Mouse (Mus musculus): Measurements from ENCODE around the gene Ndufaf8. TPM values are rescaled to one million over a fixed set of nuclear protein-coding genes. Genes with fewer than 3 reads are reported as not detected.

The Ndufaf8 gene
- polyA plus RNA-seq (2015; fragmentation: Nextera tagmentation; extraction: Ambion mirVana): 49.7 and 56.9 TPM in 2 replicates

DNA sequence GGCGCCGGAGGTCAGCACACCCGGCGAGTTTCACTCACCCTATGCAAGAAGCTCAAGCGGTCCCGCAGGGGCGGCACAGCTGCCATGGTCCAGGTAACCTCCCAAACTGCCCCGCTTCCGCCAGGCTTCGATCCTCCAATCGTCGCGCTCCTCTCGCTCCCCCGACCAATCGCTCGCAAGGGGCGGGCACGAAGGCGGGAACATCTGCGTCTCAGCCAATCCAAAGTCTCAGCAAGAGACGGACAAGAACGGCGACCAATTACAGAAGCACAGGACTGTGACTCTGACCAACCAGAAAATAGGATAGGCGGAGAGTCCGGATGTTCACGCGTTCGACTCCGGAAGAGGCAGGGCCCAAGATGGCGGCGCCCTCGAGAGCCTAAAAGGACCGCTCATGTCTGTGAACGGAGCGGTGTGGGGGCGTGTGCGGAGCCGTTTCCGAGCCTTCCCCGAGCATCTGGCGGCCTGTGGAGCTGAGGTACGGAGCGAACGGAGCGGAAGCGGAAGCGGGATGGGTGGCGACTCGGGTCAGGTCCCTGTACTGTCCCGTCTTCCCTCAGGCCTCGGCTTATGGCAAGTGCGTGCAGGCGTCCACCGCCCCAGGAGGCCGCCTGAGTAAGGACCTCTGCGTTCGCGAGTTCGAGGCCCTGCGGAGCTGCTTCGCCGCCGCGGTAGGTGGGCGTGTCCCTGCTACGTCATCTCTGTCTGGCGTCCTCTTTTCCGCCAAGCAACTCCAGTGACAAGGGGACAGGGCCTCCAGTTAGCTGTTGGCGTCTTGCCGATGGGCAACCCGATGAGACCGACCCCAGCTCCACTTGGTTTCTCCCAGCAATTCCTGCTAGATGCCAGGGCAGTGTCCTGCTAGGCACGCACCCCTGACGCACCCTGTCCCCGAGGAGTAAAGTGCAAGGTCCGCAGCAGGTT, at the start of gene Ndufaf8, which contains the start of gene Tepsin:
Ndufaf8 (plus strand) TSS at position 341 of the 924 bp plus-strand sequence.
Tepsin (minus strand) TSS at position 144 of the 924 bp plus-strand sequence.
- ATAC-seq (replicated peaks): peak; percentile 98
- peak within 1 kb of the TSS; percentile 65 for H3K4me3 ChIP-seq
- peaks cover 27% of the 10 kb centered on the region for H3K36me3 ChIP-seq
- H3K9ac ChIP-seq (replicated peaks): peak within 1 kb of the TSS; percentile 72
- WGBS: under 1% methylated on average over 77 of the region's 77 CpGs
- H3K27me3 ChIP-seq: no peaks in the 10 kb centered on the region
- no peaks in the 10 kb centered on the region for H3K9me3 ChIP-seq
- peak within 1 kb of the TSS; percentile 95 for H3K27ac ChIP-seq (replicated peaks)
- H3K4me2 ChIP-seq (replicated peaks): peak within 1 kb of the TSS; percentile 93
- H3K4me1 ChIP-seq: peaks cover 22% of the 10 kb centered on the region

DNA sequence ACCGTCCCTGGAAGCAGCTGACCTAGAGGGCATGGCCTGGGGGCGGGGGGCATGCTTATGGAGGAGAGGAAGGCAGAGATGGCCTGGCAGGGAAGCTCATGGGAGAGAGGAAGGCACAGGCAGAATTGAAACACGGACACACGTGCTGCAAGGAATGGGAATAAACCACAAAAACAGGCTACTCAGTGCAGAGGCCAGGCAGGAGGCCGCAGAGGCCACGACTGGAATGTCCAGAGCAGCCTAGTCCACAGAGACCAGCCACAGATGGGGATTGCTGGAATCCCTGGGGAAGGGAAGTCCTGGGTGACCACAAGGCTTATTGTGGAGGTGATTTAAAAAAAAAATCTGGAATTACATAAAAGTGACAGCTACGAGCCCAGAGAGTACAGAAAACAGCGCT, 49.7 kb upstream of the Ndufaf8 start:
- H3K27me3 ChIP-seq: no peaks in the 10 kb centered on the region
- H3K27ac ChIP-seq (replicated peaks): no peak overlapping the region
- no peak overlapping the region for H3K4me3 ChIP-seq
- 88% methylated on average over 8 of the region's 8 CpGs for WGBS
- H3K4me2 ChIP-seq (replicated peaks): no peak overlapping the region
- H3K9ac ChIP-seq (replicated peaks): no peak overlapping the region
- H3K4me1 ChIP-seq: peaks cover 50% of the 10 kb centered on the region
- ATAC-seq (replicated peaks): no peak
- no peaks in the 10 kb centered on the region for H3K36me3 ChIP-seq
- no peaks in the 10 kb centered on the region for H3K9me3 ChIP-seq

DNA sequence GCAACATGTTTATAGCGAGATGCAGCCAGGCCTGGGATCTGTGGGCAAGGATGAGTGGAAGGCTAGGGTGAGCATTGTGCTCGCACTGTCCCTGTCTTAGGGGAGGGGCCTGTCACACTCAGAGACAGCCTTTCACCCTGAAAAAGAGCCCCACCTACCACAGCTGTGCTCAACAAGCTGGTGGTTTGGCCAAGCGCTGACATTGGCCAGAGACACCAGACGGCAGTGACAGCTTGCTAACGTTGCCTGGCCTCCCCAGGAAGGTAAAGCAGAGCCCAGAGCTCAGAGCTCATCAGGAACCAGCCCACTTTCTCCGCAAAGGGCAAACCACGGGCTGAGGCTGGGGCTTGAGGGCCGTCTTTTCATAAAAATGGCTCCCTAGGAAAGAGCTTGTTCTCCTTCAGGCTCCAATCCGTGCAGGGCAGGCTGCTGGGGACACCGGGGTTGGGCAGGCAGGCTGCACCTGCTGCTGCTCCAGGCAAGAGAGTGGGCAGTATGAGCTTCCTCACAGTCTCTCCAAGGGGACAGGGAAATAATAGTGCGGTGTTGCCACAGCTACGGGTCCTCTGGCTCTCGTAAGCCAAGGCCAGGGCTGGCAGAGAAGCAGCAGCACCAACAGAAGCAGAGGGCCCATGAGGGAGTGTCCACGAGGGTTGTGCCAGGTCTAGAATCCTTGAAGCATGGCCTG, 47.5 kb upstream of the Ndufaf8 start:
- H3K9ac ChIP-seq (replicated peaks): no peak overlapping the region
- no peaks in the 10 kb centered on the region for H3K36me3 ChIP-seq
- peaks cover 28% of the 10 kb centered on the region for H3K4me1 ChIP-seq
- H3K4me2 ChIP-seq (replicated peaks): no peak overlapping the region
- H3K9me3 ChIP-seq: no peaks in the 10 kb centered on the region
- WGBS: 42% methylated on average over 14 of the region's 14 CpGs
- H3K27me3 ChIP-seq: no peaks in the 10 kb centered on the region
- H3K4me3 ChIP-seq: no peak overlapping the region
- peak overlapping the region; percentile 16; the same call in 1 of the 2 replicates for H3K27ac ChIP-seq (replicated peaks)
- ATAC-seq (replicated peaks): no peak

DNA sequence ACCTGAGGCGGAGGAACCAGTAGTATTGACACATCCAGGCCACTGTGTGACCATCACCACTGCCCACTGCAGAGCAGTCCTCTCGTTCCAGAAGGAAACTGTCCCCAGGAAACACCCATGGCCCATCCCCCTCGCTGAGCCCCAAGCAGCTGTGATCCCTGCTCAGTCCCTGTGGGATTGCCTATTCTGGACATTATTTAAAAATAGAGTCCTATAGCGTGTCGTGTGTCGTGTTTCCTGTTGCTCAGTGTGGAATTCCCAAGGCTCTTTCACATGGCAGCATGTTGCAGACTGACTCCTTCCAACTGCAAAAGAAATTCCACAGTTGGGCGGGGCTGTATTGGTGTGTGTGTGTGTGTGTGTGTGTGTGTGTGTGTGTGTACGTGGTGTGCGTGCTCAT, 46.5 kb upstream of the Ndufaf8 start:
- H3K4me1 ChIP-seq: peaks cover 24% of the 10 kb centered on the region
- H3K4me2 ChIP-seq (replicated peaks): no peak overlapping the region
- H3K4me3 ChIP-seq: no peak overlapping the region
- H3K36me3 ChIP-seq: no peaks in the 10 kb centered on the region
- H3K9me3 ChIP-seq: no peaks in the 10 kb centered on the region
- 78% methylated on average over 9 of the region's 9 CpGs for WGBS
- H3K9ac ChIP-seq (replicated peaks): no peak overlapping the region
- H3K27me3 ChIP-seq: no peaks in the 10 kb centered on the region
- no peak overlapping the region for H3K27ac ChIP-seq (replicated peaks)
- no peak for ATAC-seq (replicated peaks)

DNA sequence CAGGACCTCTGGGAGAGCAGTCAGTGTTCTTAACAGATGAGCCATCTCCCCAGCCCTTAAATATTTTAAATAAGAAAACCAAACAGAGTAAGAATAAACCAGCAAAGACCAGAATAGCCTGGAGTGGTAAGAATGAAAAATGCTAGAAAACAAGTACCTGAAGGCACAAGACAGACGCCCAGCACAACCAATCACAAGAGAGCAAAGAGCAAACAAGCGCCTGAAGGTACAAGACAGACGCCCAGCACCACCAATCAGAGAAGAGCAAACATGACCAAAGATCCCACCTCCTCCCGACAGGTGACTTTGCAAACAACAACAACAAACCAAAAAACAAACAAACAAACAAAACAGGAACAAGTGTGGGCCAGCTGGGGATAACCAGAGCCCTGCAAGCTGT, 44.9 kb upstream of the Ndufaf8 start:
- no peak overlapping the region for H3K4me3 ChIP-seq
- ATAC-seq (replicated peaks): no peak
- no peaks in the 10 kb centered on the region for H3K9me3 ChIP-seq
- H3K27ac ChIP-seq (replicated peaks): no peak overlapping the region
- no peak overlapping the region for H3K9ac ChIP-seq (replicated peaks)
- 84% methylated on average over 4 of the region's 4 CpGs for WGBS
- H3K4me2 ChIP-seq (replicated peaks): no peak overlapping the region
- H3K4me1 ChIP-seq: 0 out of 2 replicates have a peak, but pooled peaks cover 8% of the 10 kb centered on the region
- H3K27me3 ChIP-seq: no peaks in the 10 kb centered on the region
- H3K36me3 ChIP-seq: no peaks in the 10 kb centered on the region

DNA sequence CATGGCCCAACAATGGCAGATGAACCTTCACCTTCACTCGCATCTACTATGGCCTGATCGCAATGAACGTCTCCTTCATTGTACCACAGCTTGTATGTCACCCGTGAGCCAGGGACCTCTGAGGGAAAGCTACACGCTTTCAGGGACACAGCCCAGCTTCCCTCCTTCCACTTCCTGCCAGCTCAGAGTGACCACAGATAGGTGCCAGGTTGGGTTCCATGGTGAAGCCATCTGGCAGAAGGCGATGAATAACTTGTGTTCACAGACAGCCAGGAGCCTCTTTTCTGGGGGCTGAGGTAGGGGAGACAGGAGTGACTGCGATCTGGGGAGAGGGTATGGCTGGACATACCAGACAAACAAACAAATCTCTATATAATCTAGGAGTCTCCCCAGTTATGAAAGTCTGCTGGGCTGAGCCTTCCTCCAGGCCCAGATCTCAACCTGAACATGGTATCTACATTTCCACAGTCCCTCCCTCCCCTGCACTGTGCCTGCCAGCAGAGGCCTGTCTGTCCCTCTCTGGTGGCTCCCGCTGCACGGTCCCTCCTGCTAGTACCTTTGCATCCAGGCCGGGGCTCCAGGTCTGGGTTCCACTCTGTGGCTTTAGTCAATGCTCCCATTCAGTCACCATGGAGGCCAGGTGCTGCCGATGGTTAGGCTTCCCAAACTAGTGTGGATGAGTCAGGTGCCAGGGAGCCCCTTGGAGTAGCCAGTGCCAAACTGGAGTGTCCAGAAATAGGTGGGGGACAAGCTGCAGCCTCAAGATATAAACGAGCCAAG, 42.6 kb upstream of the Ndufaf8 start:
- 0 out of 2 replicates have a peak, but pooled peaks cover 7% of the 10 kb centered on the region for H3K4me1 ChIP-seq
- ATAC-seq (replicated peaks): no peak
- no peak overlapping the region for H3K27ac ChIP-seq (replicated peaks)
- H3K4me3 ChIP-seq: no peak overlapping the region
- H3K36me3 ChIP-seq: no peaks in the 10 kb centered on the region
- H3K4me2 ChIP-seq (replicated peaks): no peak overlapping the region
- no peak overlapping the region for H3K9ac ChIP-seq (replicated peaks)
- 81% methylated on average over 12 of the region's 12 CpGs for WGBS
- H3K27me3 ChIP-seq: no peaks in the 10 kb centered on the region
- no peaks in the 10 kb centered on the region for H3K9me3 ChIP-seq

DNA sequence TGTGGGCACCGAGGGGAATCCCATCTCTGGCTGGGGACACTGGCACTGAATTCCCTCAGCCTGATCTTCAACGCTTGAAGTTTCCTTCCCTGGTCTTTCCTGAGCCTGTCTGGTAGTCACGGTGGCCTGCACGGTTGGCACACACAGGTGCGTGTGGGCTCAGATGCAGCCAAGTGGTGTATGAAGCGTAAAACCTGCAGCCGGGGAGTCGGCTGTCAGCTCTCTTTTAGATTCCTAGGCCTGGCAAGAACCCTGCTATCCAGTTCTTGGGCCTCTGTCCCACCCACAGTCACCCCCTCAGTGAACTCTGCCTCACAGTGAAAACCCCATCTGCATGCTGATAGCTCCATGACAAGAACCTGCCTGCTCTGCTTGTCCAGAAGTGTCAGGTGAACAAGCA, 38.1 kb upstream of the Ndufaf8 start:
- WGBS: 89% methylated on average over 8 of the region's 8 CpGs
- no peak overlapping the region for H3K4me2 ChIP-seq (replicated peaks)
- H3K9ac ChIP-seq (replicated peaks): no peak overlapping the region
- no peaks in the 10 kb centered on the region for H3K9me3 ChIP-seq
- H3K36me3 ChIP-seq: peaks cover 14% of the 10 kb centered on the region
- no peak for ATAC-seq (replicated peaks)
- H3K4me3 ChIP-seq: no peak overlapping the region
- no peak overlapping the region for H3K27ac ChIP-seq (replicated peaks)
- no peaks in the 10 kb centered on the region for H3K27me3 ChIP-seq
- H3K4me1 ChIP-seq: no peaks in the 10 kb centered on the region

DNA sequence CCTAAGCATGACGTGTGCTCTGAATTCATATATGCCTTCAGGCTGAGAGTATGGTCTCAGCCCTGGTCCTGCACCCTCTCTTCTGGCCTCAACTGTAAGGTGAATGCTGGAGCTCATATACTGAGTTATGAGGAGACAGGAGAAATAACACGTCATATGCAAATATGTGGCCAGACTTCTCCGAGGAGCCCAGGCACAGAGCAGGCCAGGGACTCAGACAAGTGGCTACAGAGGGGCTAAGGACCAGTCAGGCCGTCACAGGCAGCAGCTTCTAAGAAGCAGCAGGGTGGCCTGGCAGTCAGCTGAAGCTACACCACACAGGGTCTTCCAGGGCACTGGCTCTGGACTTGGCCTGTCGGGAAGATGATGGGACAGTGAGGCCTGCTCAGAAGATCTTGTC, 35.4 kb upstream of the Ndufaf8 start:
- Histone ChIP-seq H3K4me3 (no peak overlapping the region), H3K9ac (replicated peaks) (no peak overlapping the region), H3K9me3 (no peaks in the 10 kb centered on the region), H3K27ac (replicated peaks) (no peak overlapping the region), H3K36me3 (peaks cover 25% of the 10 kb centered on the region), H3K4me2 (replicated peaks) (no peak overlapping the region), H3K4me1 (no peaks in the 10 kb centered on the region), H3K27me3 (no peaks in the 10 kb centered on the region)
- 85% methylated on average over 5 of the region's 5 CpGs for WGBS
- no peak for ATAC-seq (replicated peaks)

DNA sequence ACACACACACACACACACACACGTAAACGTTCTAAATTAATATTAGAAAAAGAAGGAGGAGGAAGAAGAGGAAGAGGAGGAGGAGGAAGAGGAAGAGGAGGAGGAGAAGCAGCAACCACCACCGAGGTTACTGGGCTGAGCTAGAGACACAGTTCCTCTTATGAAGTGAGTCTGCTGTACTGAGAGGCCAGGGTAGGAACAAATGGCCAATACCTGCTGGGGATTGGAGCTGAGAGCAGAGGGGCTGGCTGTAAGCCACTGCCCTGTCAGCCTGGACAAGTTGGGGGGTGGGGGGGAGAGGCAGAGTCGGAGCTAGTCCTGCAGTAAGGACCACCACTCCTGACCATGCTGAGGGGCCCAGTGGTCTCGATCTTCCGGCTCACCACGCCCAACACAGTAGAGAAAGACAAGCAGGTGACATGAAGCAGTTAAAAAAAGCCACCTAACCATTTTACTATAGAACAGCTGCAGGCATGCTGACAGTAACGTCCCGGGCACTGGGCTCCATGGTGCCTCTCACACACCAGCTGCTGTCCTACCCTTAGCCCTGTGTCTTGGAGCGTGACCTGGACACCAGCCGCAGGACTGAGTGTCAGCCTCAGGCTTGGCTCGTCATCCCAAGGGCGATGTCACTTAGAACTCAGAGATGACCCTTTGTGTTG, 34.6 kb upstream of the Ndufaf8 start:
- H3K4me3 ChIP-seq: no peak overlapping the region
- no peak overlapping the region for H3K4me2 ChIP-seq (replicated peaks)
- no peaks in the 10 kb centered on the region for H3K4me1 ChIP-seq
- no peak for ATAC-seq (replicated peaks)
- WGBS: 89% methylated on average over 11 of the region's 13 CpGs
- H3K27me3 ChIP-seq: no peaks in the 10 kb centered on the region
- H3K36me3 ChIP-seq: peaks cover 27% of the 10 kb centered on the region
- H3K9ac ChIP-seq (replicated peaks): no peak overlapping the region
- H3K27ac ChIP-seq (replicated peaks): no peak overlapping the region
- H3K9me3 ChIP-seq: no peaks in the 10 kb centered on the region

DNA sequence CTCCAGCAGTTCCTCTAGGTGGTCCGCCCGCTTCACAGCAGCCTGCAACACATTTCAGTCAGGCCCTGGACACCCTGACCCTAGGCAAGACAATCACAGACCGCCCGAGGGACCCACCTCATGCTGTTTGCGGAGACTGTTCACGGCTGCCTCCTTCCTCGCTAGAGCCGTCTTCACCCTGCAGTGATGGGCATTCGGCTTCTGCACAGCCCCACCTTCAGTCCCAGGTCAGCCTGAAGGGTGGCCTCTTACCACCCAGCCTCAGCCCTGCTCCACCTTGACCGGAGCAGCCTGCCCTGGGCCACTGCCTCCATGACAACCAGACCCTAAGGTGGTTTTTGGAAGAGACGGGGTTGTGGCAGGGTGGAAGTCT, 34.1 kb upstream of the Ndufaf8 start:
- ATAC-seq (replicated peaks): no peak
- Histone ChIP-seq H3K27me3 (no peaks in the 10 kb centered on the region), H3K36me3 (peaks cover 32% of the 10 kb centered on the region), H3K9ac (replicated peaks) (no peak overlapping the region), H3K4me2 (replicated peaks) (no peak overlapping the region), H3K4me1 (no peaks in the 10 kb centered on the region), H3K4me3 (no peak overlapping the region), H3K27ac (replicated peaks) (no peak overlapping the region), H3K9me3 (no peaks in the 10 kb centered on the region)
- 90% methylated on average over 11 of the region's 11 CpGs for WGBS

DNA sequence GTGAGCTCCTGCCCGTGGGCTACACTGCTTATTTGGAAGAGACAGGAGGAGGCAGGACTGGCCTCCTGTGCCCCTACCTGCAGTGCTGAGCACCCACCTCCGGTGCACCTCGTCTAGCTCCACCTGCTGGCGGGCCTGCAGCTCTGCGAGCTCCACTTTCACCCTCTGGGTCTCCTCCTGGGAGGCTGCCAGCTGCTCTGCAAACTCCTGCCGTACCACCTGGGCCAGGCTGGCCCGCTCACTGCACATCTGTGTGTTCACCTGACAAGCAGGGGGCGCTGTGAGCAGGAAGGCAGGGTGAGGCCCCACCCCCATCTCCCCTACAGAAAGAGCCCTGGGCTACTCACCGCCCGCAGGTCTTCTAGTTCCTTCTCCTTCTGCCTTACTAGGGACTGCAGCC, 33.4 kb upstream of the Ndufaf8 start:
- Histone ChIP-seq H3K27me3 (no peaks in the 10 kb centered on the region), H3K27ac (replicated peaks) (no peak overlapping the region), H3K9ac (replicated peaks) (no peak overlapping the region), H3K9me3 (no peaks in the 10 kb centered on the region), H3K4me2 (replicated peaks) (no peak overlapping the region), H3K4me1 (no peaks in the 10 kb centered on the region), H3K36me3 (peaks cover 36% of the 10 kb centered on the region), H3K4me3 (no peak overlapping the region)
- no peak for ATAC-seq (replicated peaks)
- 33% methylated on average over 10 of the region's 10 CpGs for WGBS
